Mouse (Mus musculus) erythroblast, embryonic 14.5 days (primary cell): ENCODE data around the gene Zfp512b.

Source experiments
- GATA1 ChIP-seq: IDR thresholded peaks from 2 replicates; pipeline ENCODE4 v1.6.1; 2012; ENCODE audit warnings: low read length, inconsistent platforms, mixed read lengths
- TAL1 ChIP-seq: IDR thresholded peaks from 3 replicates; pipeline ENCODE4 v1.6.1; 2012; ENCODE audit warnings: low read length, inconsistent platforms, mixed read lengths

DNA sequence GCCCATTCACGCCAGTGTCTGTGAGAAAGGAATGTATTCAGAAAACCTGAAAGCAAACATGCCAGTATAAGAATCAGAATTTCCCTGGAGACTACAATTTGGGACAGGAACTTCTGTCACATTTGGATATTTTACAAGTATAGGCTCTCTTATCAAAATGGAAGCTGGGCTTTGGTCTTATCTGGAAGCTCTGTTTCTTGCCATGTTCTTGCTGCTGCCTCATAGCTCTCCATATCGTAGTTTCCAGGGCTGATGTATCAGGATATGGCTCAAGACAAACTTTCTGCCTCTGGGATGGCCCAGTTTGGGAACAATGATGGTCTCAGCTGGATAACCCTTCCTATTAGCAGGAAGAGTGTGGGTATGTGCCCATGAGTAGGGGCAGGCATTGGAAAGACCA is 16.0 kb downstream of the Zfp512b start:
- TF ChIP-seq GATA1 (no peak), TAL1 (no peak)
